Mouse (Mus musculus) intestine, postnatal 0 days (tissue): ENCODE data around the gene Rab3gap1. TPM values are rescaled to one million over a fixed set of nuclear protein-coding genes. Genes with fewer than 3 reads are reported as not detected.
A peak's percentile ranks its signal among the peaks of the same experiment; 100 is the strongest.

ENCODE experiments used
- ATAC-seq: fragments of 200-750 bp; cut with Nextera tagmentation; 2 replicates; pipeline ENCODE4 v1.8.0; 2017; ENCODE audit warnings: mild to moderate bottlenecking, moderate TSS enrichment, moderate library complexity
- H3K27ac ChIP-seq: fragments of 300-500 bp; sonication (generic); 2 replicates; pipeline ENCODE4 v1.5.1; 2014; ENCODE audit warnings: mild to moderate bottlenecking, low read depth, low read length, moderate library complexity
- H3K27me3 ChIP-seq: fragments of 300-500 bp; sonication (generic); replicated peaks from 2 replicates; pipeline ENCODE4 v1.6.1; 2014; ENCODE audit warnings: low read length, mixed read lengths; ENCODE audit not compliant: control insufficient read depth, insufficient read depth
- H3K36me3 ChIP-seq: fragments of 300-500 bp; sonication (generic); 2 replicates; pipeline ENCODE4 v1.6.1; 2014; ENCODE audit warnings: mild to moderate bottlenecking, moderate library complexity; ENCODE audit not compliant: control insufficient read depth, insufficient read depth
- H3K4me1 ChIP-seq: fragments of 300-500 bp; sonication (generic); replicated peaks from 2 replicates; pipeline ENCODE4 v1.6.1; 2014; ENCODE audit warnings: antibody characterized with exemption, low read length, mixed read lengths; ENCODE audit not compliant: control insufficient read depth, insufficient read depth
- H3K4me2 ChIP-seq: fragments of 300-500 bp; sonication (generic); replicated peaks from 2 replicates; pipeline ENCODE4 v1.6.1; 2014; ENCODE audit warnings: low read depth, mild to moderate bottlenecking, moderate library complexity
- H3K4me3 ChIP-seq: fragments of 300-500 bp; sonication (generic); 2 replicates; pipeline ENCODE4 v1.5.1; 2014; ENCODE audit warnings: low read depth, low read length
- H3K9ac ChIP-seq: fragments of 300-500 bp; sonication (generic); 2 replicates; pipeline ENCODE4 v1.6.1; 2014; ENCODE audit warnings: mild to moderate bottlenecking, low read depth, low read length
- H3K9me3 ChIP-seq: fragments of 300-500 bp; sonication (generic); 2 replicates; pipeline ENCODE4 v1.6.1; 2016; ENCODE audit warnings: mixed run types; ENCODE audit not compliant: control insufficient read depth
- CTCF ChIP-seq: sonication (generic); IDR thresholded peaks from 2 replicates; pipeline ENCODE4 v1.5.1; 2016; ENCODE audit warnings: low read depth, mild to moderate bottlenecking, control low read depth, antibody characterized with exemption, moderate library complexity
- WGBS: fragments of 180-500 bp; shearing (Covaris S2); extraction: QIAGEN DNeasy Blood & Tissue Kit; methylation state at CpG from one replicate; pipeline ENCODE4 v1.1.7; 2014; 5-methylcytosine and 5-hydroxymethylcytosine counted together
- polyA plus RNA-seq: library from polyadenylated mRNA; unstranded; fragments of >200 nt; fragmentation: Nextera tagmentation; extraction: Ambion mirVana; gene quantifications from 2 replicates; pipeline ENCODE4 v1.2.1, GENCODE M21; 2015

Gene Rab3gap1
- polyA plus RNA-seq, 1 experiment from 2014 or later = 13.0 TPM

DNA sequence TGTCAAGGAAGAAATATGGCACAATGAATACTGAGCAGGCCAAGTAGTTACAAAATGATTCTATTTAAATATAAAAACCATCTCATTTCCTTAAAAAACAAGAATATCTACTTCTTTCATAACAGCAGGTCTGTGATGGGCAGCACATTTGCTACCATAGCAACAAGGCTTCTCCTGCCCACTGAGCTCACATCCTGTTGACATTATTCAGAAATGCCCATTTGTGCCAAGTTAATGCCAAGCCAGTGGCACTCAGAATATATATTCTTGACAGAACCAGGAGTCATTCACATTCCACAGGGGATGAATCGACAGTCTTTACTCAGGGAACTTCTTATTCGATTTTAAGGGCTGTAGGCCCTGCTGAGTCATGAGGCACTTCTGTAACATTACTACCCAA, 107.1 kb downstream of the Rab3gap1 start:
- ATAC-seq = no peak
- H3K4me3 ChIP-seq = no peak overlapping the region
- no peaks in the 10 kb centered on the region for H3K36me3 ChIP-seq
- no peaks in the 10 kb centered on the region for H3K9me3 ChIP-seq
- no peak overlapping the region for H3K4me2 ChIP-seq
- 75% methylated on average over 2 of the region's 2 CpGs for WGBS
- no peaks in the 10 kb centered on the region for H3K4me1 ChIP-seq
- TF ChIP-seq CTCF = no peak
- H3K9ac ChIP-seq = no peak overlapping the region
- no peak overlapping the region for H3K27ac ChIP-seq
- H3K27me3 ChIP-seq = no peaks in the 10 kb centered on the region

DNA sequence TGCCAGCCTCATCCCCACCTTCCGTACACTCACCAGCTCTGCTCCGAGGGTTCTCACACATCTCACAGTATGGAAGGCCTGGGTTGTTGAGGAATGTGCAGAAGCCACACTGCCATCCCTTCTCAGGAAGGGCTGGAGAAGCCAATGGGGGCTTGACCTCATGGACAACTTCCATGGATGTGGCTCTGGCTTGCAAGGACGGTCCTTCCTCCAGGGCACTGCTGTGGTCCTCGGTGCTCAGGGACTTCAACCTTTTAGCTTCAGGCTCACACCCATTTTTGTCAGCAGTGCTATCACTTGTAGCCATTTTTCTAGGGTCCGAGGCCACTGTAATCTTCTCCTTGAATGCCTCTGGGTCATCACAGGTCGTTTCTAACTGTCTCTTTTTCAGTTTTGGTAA, 107.5 kb downstream of the Rab3gap1 start:
- Histone ChIP-seq H3K36me3 (no peaks in the 10 kb centered on the region), H3K27ac (no peak overlapping the region), H3K27me3 (no peaks in the 10 kb centered on the region), H3K4me2 (no peak overlapping the region), H3K4me1 (no peaks in the 10 kb centered on the region), H3K9ac (no peak overlapping the region), H3K9me3 (no peaks in the 10 kb centered on the region), H3K4me3 (no peak overlapping the region)
- ATAC-seq = no peak
- TF ChIP-seq CTCF = no peak
- 89% methylated on average over 6 of the region's 6 CpGs for WGBS

DNA sequence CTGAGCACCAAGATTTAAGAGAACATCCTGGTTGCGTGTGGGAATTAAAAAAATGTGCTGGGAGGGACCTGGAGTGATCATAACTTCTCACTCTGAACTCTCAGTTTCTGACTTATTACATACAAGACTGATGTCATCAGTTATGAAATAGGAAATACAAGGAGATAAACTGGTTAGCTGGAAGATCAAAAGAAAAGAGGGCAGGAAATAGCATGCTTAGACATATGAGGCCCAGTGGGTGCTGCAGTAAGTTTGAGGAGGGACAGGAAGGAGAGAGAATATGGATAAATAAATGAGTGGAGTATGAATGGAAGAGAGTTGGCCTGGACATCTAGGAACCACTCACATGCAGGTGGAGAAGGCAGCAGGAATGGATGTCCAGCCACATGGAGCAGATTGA, 109.6 kb downstream of the Rab3gap1 start:
- H3K27ac ChIP-seq = no peak overlapping the region
- no peaks in the 10 kb centered on the region for H3K9me3 ChIP-seq
- no peaks in the 10 kb centered on the region for H3K36me3 ChIP-seq
- H3K27me3 ChIP-seq = no peaks in the 10 kb centered on the region
- 67% methylated on average over 1 of the region's 1 CpGs for WGBS
- no peaks in the 10 kb centered on the region for H3K4me1 ChIP-seq
- no peak overlapping the region for H3K4me3 ChIP-seq
- no peak overlapping the region for H3K9ac ChIP-seq
- ATAC-seq = no peak
- H3K4me2 ChIP-seq = no peak overlapping the region
- no peak for TF ChIP-seq CTCF

DNA sequence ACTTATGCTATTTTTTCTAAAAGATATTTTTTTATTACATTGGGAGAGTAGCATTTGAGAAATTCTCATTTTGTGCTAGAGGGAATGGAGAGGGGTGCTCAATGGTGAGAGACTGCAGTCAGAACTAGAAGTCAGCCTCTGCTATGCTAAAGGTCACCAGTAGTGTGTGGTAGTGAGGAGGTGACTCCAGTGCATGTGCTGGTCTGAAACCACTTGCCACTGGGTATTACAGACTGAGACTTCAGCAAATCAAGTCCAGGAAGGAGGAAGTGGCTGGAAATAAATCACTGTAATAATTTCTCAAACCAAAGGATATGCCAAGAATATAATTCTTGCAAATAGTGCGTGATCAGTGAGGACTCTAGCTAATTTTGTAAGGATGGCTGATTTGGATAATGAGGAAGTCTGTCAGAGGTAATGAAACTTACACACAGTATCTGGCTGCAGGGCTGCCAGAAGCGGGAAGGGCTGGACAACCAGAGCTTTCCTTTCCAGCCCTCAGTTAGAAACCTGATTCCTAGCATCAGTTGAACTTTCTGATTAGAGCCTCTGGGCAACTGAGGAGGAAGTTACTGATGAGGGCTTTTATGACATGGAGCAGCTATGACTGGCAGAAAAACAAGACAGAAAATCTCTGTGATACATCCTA, 112.5 kb downstream of the Rab3gap1 start:
- Histone ChIP-seq H3K27ac (no peak overlapping the region), H3K36me3 (no peaks in the 10 kb centered on the region), H3K9ac (no peak overlapping the region), H3K4me1 (no peaks in the 10 kb centered on the region), H3K27me3 (no peaks in the 10 kb centered on the region), H3K4me2 (no peak overlapping the region), H3K4me3 (no peak overlapping the region), H3K9me3 (no peaks in the 10 kb centered on the region)
- 48% methylated on average over 2 of the region's 2 CpGs for WGBS
- peak; percentile 48 for TF ChIP-seq CTCF
- peak; percentile 57 for ATAC-seq

DNA sequence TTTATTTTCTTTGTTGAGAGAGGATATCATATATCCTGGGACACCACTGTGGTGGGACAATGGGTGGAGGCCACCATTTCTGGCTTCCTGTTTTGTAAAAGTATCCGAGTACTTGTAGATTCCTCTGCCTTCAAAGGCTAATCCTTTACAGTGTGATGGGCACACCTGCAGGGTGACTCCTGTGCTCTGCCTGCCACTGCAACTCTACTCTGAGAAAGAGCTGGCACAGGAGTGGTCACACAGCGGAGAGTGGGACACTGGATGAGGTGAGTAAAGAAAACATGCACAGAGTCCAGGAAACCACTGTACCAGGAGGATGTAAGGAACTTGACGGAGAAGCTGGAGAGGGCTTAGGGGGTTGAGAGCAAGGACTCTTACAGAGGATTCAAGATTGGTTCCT, 113.7 kb downstream of the Rab3gap1 start:
- 79% methylated on average over 3 of the region's 3 CpGs for WGBS
- Histone ChIP-seq H3K9me3 (no peaks in the 10 kb centered on the region), H3K27ac (no peak overlapping the region), H3K4me2 (no peak overlapping the region), H3K9ac (no peak overlapping the region), H3K4me1 (no peaks in the 10 kb centered on the region), H3K27me3 (no peaks in the 10 kb centered on the region), H3K36me3 (no peaks in the 10 kb centered on the region), H3K4me3 (no peak overlapping the region)
- no peak for ATAC-seq
- no peak for TF ChIP-seq CTCF

DNA sequence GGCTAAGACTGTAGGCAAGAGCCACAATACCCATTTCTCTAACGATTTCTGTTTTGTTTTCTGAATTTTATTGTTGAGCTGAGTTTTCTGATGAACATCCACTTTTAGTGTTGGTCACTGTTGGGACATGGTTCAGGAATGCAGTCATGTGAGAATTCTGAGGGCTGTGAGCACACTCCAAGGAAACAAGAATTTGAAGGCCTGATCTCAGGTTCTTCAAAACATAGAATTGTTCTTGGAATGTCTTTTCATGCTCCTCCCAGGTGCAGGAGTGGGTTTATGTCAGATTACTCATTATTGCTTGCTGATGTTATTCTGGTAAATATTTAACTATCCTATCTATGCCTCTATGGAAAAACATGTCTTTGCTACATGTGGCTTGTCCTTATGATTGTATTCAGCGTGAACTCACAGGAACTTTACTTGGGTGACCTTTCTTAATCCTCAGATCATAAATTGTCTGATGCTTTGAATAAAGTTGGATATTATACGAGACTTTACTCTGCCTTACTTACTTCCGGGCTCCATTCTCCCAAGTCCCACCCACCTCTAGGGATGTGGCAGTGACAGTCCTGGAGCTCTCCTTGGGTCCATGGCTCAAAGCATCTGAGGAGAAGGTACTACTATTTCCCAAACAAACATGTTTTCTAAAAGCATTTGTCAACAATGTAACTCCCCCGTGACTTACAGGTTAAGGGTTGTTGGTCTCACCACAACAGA, 114.9 kb downstream of the Rab3gap1 start:
- H3K27ac ChIP-seq = no peak overlapping the region
- H3K4me3 ChIP-seq = no peak overlapping the region
- peak; percentile 62 for ATAC-seq
- H3K27me3 ChIP-seq = no peaks in the 10 kb centered on the region
- H3K36me3 ChIP-seq = no peaks in the 10 kb centered on the region
- TF ChIP-seq CTCF = no peak
- H3K4me2 ChIP-seq = no peak overlapping the region
- H3K4me1 ChIP-seq = no peaks in the 10 kb centered on the region
- no peaks in the 10 kb centered on the region for H3K9me3 ChIP-seq
- WGBS = 50% methylated on average over 5 of the region's 5 CpGs
- no peak overlapping the region for H3K9ac ChIP-seq
